Mouse (Mus musculus) leukemia stem cell, adult 10-12 weeks (primary cell): ENCODE data around the gene Marveld3. TPM values are rescaled to one million over a fixed set of nuclear protein-coding genes. Genes with fewer than 3 reads are reported as not detected.

Experiments used
- polyA plus RNA-seq: library from polyadenylated mRNA; stranded (reverse); fragments of >175 nt; gene quantifications from 2 replicates; pipeline ENCODE4 v1.2.3, GENCODE M21; 2012; ENCODE audit warnings: low replicate concordance

Marveld3 gene
- not detected in 2 replicates for polyA plus RNA-seq

GRCm38 (mm10) chr8:109961693-109962367 lies at the start of gene Marveld3:
Gene Marveld3, minus strand, starts transcription at chr8:109962203.

GRCm38 (mm10) chr8:109990224-109990623 lies 28.2 kb upstream of the Marveld3 start, which contains the start of gene Tat:
Gene Tat, plus strand, starts transcription at chr8:109990437.

Other genes starting within 250 kb of the Marveld3 start
- gene Atxn1l, start 224.5 kb downstream of the Marveld3 start, polyA plus RNA-seq: 11.4 and 11.9 TPM in 2 replicates
- gene Ap1g1, start 183.6 kb downstream of the Marveld3 start, polyA plus RNA-seq: 4.3 and 19.6 TPM in 2 replicates
- gene Phlpp2, start 93.7 kb downstream of the Marveld3 start, polyA plus RNA-seq: 1.9 and 3.2 TPM in 2 replicates
- gene Tat, start 28.2 kb upstream of the Marveld3 start, polyA plus RNA-seq: not detected in 2 replicates
- not detected in 2 replicates for gene Chst4, start 77.5 kb upstream of the Marveld3 start, polyA plus RNA-seq
- gene Zfp612, start 117.5 kb upstream of the Marveld3 start, polyA plus RNA-seq: 0.06 and 0.26 TPM in 2 replicates
- gene Gm21964, start 139.0 kb upstream of the Marveld3 start, polyA plus RNA-seq: not detected in 2 replicates
- not detected in 2 replicates for gene Gm17720, start 140.6 kb upstream of the Marveld3 start, polyA plus RNA-seq
- not detected in 2 replicates for gene Calb2, start 206.0 kb upstream of the Marveld3 start, polyA plus RNA-seq